Mouse (Mus musculus) forebrain, postnatal 0 days (tissue): ENCODE data around the gene Arfip1. TPM values are rescaled to one million over a fixed set of nuclear protein-coding genes. Genes with fewer than 3 reads are reported as not detected.

Source experiments
- ATAC-seq: fragments of 200-750 bp; cut with Nextera tagmentation; 2 replicates; pipeline ENCODE4 v1.8.0; 2017; ENCODE audit warnings: mild to moderate bottlenecking, moderate library complexity
- DNase-seq: peaks from one replicate; pipeline ENCODE4 v3.0.0-alpha.2; 2015
- H3K27ac ChIP-seq: fragments of 300-500 bp; sonication (generic); 2 replicates; pipeline ENCODE4 v1.5.1; 2014; ENCODE audit warnings: low read depth, mild to moderate bottlenecking, antibody characterized with exemption, low read length, moderate library complexity, mixed read lengths
- H3K27me3 ChIP-seq: fragments of 300-500 bp; sonication (generic); 2 replicates; pipeline ENCODE4 v1.6.1; 2014; ENCODE audit warnings: mild to moderate bottlenecking, low read length, mixed read lengths; ENCODE audit not compliant: insufficient read depth
- H3K36me3 ChIP-seq: fragments of 300-500 bp; sonication (generic); 2 replicates; pipeline ENCODE4 v1.6.1; 2014; ENCODE audit warnings: mild to moderate bottlenecking, moderate library complexity; ENCODE audit not compliant: insufficient read depth
- H3K4me1 ChIP-seq: fragments of 300-500 bp; sonication (generic); 2 replicates; pipeline ENCODE4 v1.6.1; 2014; ENCODE audit warnings: antibody characterized with exemption; ENCODE audit not compliant: insufficient read depth
- H3K4me2 ChIP-seq: fragments of 300-500 bp; sonication (generic); 2 replicates; pipeline ENCODE4 v1.6.1; 2014; ENCODE audit warnings: low read depth, mild to moderate bottlenecking, moderate library complexity
- H3K4me3 ChIP-seq: fragments of 300-500 bp; sonication (generic); 2 replicates; pipeline ENCODE4 v1.5.1; 2014; ENCODE audit warnings: low read depth, low read length, mixed read lengths
- H3K9ac ChIP-seq: fragments of 300-500 bp; sonication (generic); 2 replicates; pipeline ENCODE4 v1.6.1; 2014; ENCODE audit warnings: mild to moderate bottlenecking
- H3K9me3 ChIP-seq: fragments of 300-500 bp; sonication (generic); 2 replicates; pipeline ENCODE4 v1.6.1; 2016; ENCODE audit warnings: low read length
- CTCF ChIP-seq: sonication (generic); IDR thresholded peaks from 2 replicates; pipeline ENCODE4 v1.5.1; 2016; ENCODE audit warnings: antibody characterized with exemption, control low read depth, low read depth
- WGBS: fragments of 180-500 bp; shearing (Covaris S2); extraction: QIAGEN DNeasy Blood & Tissue Kit; methylation state at CpG from one replicate; pipeline ENCODE4 v1.1.7; 2014; 5-methylcytosine and 5-hydroxymethylcytosine counted together
- polyA plus RNA-seq: library from polyadenylated mRNA; unstranded; fragments of >200 nt; fragmentation: Nextera tagmentation; extraction: Ambion mirVana; gene quantifications from 2 replicates; pipeline ENCODE4 v1.2.1, GENCODE M21; 2015
- total RNA-seq: library from RNA; depleted of rRNA; stranded (reverse); fragments of >200 nt; gene quantifications from 2 replicates; pipeline ENCODE4 v1.2.3, GENCODE M21; 2014

Arfip1 gene
- total and polyA plus RNA-seq, 2 experiments from 2014 or later: 18.8 to 26.8 TPM

- H3K4me2 ChIP-seq: peak within 1 kb of the TSS; percentile 98
- ATAC-seq (peak; percentile 73), DNase-seq (peak; percentile 57)
- H3K27me3 ChIP-seq: peaks cover 22% of the 10 kb centered on the region
- peak within 1 kb of the TSS; percentile 66 for H3K9ac ChIP-seq
- no peaks in the 10 kb centered on the region for H3K36me3 ChIP-seq
- H3K9me3 ChIP-seq: no peaks in the 10 kb centered on the region
- peak within 1 kb of the TSS; percentile 70 for H3K4me3 ChIP-seq
- WGBS: under 1% methylated on average over 82 of the region's 82 CpGs
- 0 out of 2 replicates have a peak, but pooled peaks cover 18% of the 10 kb centered on the region for H3K4me1 ChIP-seq
- H3K27ac ChIP-seq: no peak within 1 kb of the TSS
- TF ChIP-seq CTCF: no peak
Measured at GRCm38 (mm10) chr3:84480006-84480897, 102.2 kb downstream of the Arfip1 start, which contains the start of gene Fhdc1. Gene Fhdc1, minus strand, starts transcription at chr3:84480429.

- no peaks in the 10 kb centered on the region for H3K36me3 ChIP-seq
- no peak for TF ChIP-seq CTCF
- peak overlapping the region; percentile 98 for H3K4me2 ChIP-seq
- no peak overlapping the region for H3K27ac ChIP-seq
- 0 out of 2 replicates have a peak, but pooled peaks cover 18% of the 10 kb centered on the region for H3K4me1 ChIP-seq
- peak; percentile 48 for ATAC-seq
- peak overlapping the region; percentile 66 for H3K9ac ChIP-seq
- H3K9me3 ChIP-seq: no peaks in the 10 kb centered on the region
- peaks cover 22% of the 10 kb centered on the region for H3K27me3 ChIP-seq
- WGBS: under 1% methylated on average over 61 of the region's 61 CpGs
- peak overlapping the region; percentile 70 for H3K4me3 ChIP-seq
- DNase-seq: peak; percentile 47
Measured at GRCm38 (mm10) chr3:84479293-84480005, 103.0 kb downstream of the Arfip1 start.

- peak overlapping the region; percentile 98 for H3K4me2 ChIP-seq
- peak overlapping the region; percentile 66; the same call in 1 of the 2 replicates for H3K9ac ChIP-seq
- TF ChIP-seq CTCF: no peak
- H3K9me3 ChIP-seq: no peaks in the 10 kb centered on the region
- H3K27ac ChIP-seq: no peak overlapping the region
- 0 out of 2 replicates have a peak, but pooled peaks cover 18% of the 10 kb centered on the region for H3K4me1 ChIP-seq
- H3K27me3 ChIP-seq: peaks cover 22% of the 10 kb centered on the region
- H3K4me3 ChIP-seq: peak overlapping the region; percentile 70
- WGBS: 7% methylated on average over 12 of the region's 12 CpGs
- DNase-seq (peak; percentile 26), ATAC-seq (no peak)
- H3K36me3 ChIP-seq: no peaks in the 10 kb centered on the region
Measured at GRCm38 (mm10) chr3:84478896-84479292, 103.5 kb downstream of the Arfip1 start.

GRCm38 (mm10) chr3:84478195-84478594, 104.2 kb downstream of the Arfip1 start:
- peak overlapping the region; percentile 98; the same call in 1 of the 2 replicates for H3K4me2 ChIP-seq
- H3K4me3 ChIP-seq: peak overlapping the region; percentile 70; the same call in 1 of the 2 replicates
- no peak overlapping the region for H3K27ac ChIP-seq

GRCm38 (mm10) chr3:84477498-84477897, 104.9 kb downstream of the Arfip1 start:
- no peak overlapping the region for H3K9ac ChIP-seq
- H3K4me1 ChIP-seq: 0 out of 2 replicates have a peak, but pooled peaks cover 18% of the 10 kb centered on the region
- peaks cover 22% of the 10 kb centered on the region for H3K27me3 ChIP-seq
- DNase-seq (no peak), ATAC-seq (no peak)
- WGBS: 95% methylated on average over 1 of the region's 1 CpGs
- H3K36me3 ChIP-seq: no peaks in the 10 kb centered on the region
- no peak for TF ChIP-seq CTCF
- H3K9me3 ChIP-seq: no peaks in the 10 kb centered on the region
- no peak overlapping the region for H3K4me3 ChIP-seq
- H3K4me2 ChIP-seq: no peak overlapping the region
- H3K27ac ChIP-seq: no peak overlapping the region

More at GRCm38 (mm10) chr3:84478195-84478594, 104.2 kb downstream of the Arfip1 start:
- Histone ChIP-seq H3K36me3 (no peaks in the 10 kb centered on the region), H3K9me3 (no peaks in the 10 kb centered on the region), H3K9ac (no peak overlapping the region), H3K27me3 (peaks cover 22% of the 10 kb centered on the region), H3K4me1 (0 out of 2 replicates have a peak, but pooled peaks cover 18% of the 10 kb centered on the region)
- ATAC-seq (no peak), DNase-seq (no peak)
- no peak for TF ChIP-seq CTCF
- 21% methylated on average over 7 of the region's 7 CpGs for WGBS

GRCm38 (mm10) chr3:84474981-84475775, 107.2 kb downstream of the Arfip1 start:
- 90% methylated on average over 12 of the region's 12 CpGs for WGBS
- H3K4me1 ChIP-seq: 0 out of 2 replicates have a peak, but pooled peaks cover 18% of the 10 kb centered on the region
- DNase-seq (no peak), ATAC-seq (no peak)
- TF ChIP-seq CTCF: no peak
- H3K9me3 ChIP-seq: no peaks in the 10 kb centered on the region
- H3K4me2 ChIP-seq: no peak overlapping the region
- H3K4me3 ChIP-seq: no peak overlapping the region
- H3K27ac ChIP-seq: no peak overlapping the region
- no peaks in the 10 kb centered on the region for H3K36me3 ChIP-seq
- peaks cover 22% of the 10 kb centered on the region for H3K27me3 ChIP-seq
- H3K9ac ChIP-seq: no peak overlapping the region
